Mouse (Mus musculus) effector memory CD4-positive, alpha-beta T cell, adult 5 months (primary cell): ENCODE results near the gene Invs. TPM values are rescaled to one million over a fixed set of nuclear protein-coding genes. Genes with fewer than 3 reads are reported as not detected.

Source experiments
- polyA plus RNA-seq: library from polyadenylated mRNA; unstranded; fragments of 100-300 nt; shearing (Covaris generic); gene quantifications from one replicate; pipeline ENCODE4 v1.2.1, GENCODE M21; 2017

Invs gene
- 11.2 TPM for polyA plus RNA-seq

GRCm38 (mm10) chr4:48279498-48280134 lies at the start of gene Invs, which contains the start of gene Erp44:
Gene Invs, plus strand, starts transcription at chr4:48279760.
Gene Erp44, minus strand, starts transcription at chr4:48279558.

DNA sequence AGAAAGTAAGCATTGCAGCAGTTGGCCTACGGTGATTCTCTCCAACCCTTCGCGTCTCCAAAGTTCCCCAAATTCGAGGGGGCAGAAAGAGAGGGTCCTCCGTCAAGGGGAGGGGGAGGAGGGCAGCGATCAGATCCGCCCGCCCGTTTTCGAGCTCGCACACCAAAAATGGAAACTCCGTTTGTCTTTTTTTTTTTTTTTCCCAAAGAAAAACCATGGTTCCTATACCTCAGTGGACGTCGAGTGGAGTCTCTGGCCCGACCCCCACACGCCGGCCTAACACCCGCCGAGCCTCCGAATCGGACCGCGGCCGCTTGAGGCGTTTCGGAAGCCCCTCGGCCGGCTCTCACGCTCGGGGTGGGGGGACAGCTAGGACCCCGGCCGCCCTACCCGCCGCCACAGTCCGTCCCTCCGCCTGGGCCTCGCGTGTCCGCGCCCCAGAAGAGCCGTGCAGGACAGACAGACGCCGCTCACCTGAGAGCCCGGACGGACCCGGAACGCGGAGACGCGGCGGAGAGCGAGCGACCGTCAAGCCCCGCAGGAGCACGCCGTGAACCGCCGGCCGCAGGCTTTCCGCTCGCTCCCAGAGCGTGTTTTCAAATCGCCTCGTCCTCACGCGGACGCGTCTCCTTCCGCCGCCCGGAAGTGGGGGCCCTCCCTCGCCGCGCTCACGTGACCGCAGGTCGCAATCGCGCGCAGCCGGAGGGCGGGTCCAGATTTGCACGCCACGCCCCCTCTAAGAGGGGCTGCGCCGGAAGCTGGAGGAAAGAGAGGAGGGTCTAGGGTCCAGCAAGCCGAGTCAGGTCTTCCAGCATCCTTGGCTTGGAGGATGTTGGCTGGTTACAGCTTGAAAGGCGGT lies 193.5 kb downstream of the Invs start, which contains the start of gene Tex10:
Gene Tex10, minus strand, starts transcription at position 668 of the 859 bp plus-strand sequence.

Other genes starting within 250 kb of the Invs start
- gene Nr4a3, start 234.6 kb upstream of the Invs start, polyA plus RNA-seq, result 639 TPM
- 18.7 TPM for gene Stx17, start 154.8 kb upstream of the Invs start, polyA plus RNA-seq
- gene Erp44, start 202 bp upstream of the Invs start, polyA plus RNA-seq, result 94.6 TPM
- 70.4 TPM for gene Tex10, start 193.7 kb downstream of the Invs start, polyA plus RNA-seq